Mouse (Mus musculus): ENCODE data around the gene Defa21.
"Not testable (repeated sequence)": the region's sequence is repeated elsewhere in the genome, so short reads cannot be mapped to it uniquely, and the experiment has no call there.

Gene Defa21

DNA sequence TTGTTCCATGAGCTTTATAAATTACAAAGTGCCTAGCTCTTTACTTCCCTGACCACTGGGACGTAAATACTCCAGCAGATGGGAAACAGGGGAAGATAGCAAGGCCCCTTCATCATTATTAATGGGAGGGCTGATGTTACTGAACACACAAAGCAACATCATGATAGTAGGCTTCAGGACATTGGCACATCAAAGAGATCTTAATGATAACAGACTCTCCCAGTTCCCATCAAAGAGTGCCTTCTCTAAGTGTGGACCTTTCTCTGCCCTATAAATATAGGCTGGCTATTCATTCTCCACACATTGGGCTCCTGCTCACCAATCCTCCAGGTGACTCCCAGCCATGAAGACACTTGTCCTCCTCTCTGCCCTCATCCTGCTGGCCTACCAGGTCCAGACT lies at the start of gene Defa21:
TSS of gene Defa21 (plus strand) at position 301 of the 400 bp plus-strand sequence.
- not testable (repeated sequence) for DNase-seq

DNA sequence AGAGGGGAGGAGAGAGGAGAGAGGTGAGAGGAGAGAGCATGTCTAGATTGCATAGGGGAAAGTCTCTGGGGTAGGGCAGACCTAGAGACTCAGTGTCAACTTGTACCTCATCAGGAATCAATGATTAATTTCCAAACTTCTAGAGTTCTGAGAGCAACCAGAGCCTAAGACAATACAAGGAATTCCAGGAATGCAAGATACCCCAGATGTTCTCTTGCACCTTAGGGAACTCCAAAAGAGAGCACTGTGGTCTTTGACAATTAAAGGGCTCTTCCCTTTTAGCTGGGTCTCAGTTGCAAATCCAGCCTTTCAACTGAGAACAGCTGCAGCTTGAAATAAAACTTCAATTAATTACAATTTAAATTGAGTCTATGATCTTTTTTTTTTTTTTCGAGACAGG lies 45.5 kb upstream of the Defa21 start:
- no peak for DNase-seq

DNA sequence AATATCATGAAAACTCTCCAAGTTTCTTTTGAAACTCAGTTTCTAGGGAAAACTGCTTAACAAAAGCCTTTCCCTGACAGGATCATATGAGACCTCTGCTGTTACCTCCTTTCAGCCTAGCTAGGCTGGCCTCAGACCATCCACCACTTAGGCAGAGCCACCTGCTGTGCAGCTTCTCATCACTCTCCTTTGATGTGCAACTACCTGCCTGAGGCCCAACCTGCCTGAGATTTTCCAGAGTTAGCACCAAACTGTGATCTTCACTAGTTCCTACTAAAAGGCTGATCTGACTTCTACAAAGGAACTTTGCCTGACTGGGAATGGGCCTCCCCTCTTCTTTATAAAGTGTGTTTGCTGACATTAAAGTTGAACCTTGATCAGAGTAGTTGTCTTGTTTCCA lies 31.3 kb upstream of the Defa21 start:
- not testable (repeated sequence) for DNase-seq

DNA sequence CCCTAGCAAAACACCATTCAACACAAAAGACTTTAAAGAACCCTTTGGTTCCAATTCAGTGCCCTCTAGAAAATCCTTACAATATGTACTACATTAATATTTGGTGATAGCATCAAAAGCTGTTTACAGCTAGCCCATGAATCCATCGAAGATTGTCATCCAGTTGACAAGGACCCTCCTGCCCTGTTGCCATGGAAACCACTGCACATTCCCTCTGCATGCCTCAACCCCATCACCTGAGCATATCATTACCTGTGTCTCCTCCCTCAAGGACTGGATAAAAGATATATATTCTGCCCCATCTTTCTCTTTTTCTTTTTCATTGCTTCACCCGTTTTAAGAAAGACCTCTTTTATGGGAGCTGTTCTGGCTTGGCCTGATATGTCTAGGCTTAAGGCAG lies 28.6 kb upstream of the Defa21 start:
- no peak for DNase-seq

DNA sequence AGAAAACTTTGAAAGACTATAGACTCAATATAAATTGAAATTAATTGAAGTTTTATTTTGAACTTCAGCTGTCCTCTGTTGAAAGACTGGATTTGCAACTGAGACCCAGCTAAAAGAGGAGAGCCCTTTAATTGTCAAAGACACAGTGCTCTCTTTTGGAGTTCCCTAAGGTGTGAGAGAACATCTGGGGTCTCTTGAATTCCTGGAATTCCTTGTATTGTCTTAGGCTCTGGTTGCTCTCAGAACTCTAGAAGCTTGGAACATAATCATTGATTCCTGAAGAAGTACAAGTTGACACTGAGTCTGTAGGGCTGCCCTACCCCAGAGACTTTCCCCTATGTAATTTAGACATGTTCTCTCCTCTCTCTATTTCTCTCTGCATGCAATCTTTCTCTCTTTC lies 28.1 kb upstream of the Defa21 start:
- DNase-seq = no peak

DNA sequence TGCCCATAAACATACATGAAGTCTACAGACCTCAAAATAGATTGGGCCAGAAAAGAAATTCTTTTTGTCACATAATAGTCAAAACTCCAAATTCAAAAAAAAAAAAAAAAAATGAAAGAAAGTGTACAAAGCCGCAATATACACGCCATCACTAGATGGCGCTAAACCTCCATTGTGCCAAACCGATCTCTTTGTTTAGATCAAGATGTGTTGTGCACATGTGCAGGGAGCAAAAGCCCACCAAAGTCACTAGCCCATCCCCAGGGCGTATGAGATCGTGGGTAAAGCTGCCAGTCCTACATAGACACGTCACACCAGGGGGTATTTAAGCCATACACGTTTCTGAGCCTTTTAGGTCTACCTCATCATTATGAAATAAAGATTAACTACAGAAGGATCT lies 24.2 kb upstream of the Defa21 start:
- DNase-seq = no peak

DNA sequence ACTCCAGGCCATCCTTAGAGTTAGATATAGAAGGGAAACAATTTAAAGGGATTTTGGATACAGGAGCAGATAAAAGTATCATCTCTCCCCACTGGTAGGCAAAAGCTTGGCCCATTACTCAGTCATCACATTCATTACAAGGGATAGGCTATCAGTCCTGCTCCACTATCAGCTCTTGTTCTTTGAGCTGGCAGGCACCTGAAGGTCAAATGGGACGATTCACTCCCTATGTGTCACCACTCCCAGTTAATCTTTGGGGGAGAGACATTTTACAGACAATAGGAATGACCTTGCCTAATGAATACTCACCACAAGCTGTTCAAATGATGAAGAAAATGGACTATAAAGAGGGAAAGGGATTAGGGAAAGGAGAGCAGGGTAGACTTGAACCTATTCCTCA lies 18.5 kb upstream of the Defa21 start:
- no peak for DNase-seq

DNA sequence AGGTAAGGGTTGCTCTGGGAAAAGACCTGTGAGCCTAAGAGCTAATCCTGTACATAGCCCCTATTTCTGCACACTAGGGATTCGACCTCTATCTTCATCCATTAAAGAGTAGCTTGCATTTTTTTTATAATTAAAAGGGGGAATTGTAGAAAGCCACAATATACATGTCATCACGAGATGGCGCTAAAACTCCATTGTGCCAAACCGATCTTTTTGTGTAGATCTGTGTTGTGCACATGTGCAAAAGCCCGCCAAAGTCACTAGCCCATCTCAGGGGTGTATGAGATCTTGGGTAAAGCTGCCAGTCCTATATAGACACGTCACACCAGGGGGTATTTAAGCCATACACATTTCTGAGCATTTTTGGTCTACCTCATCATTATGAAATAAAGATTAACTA lies 16.8 kb upstream of the Defa21 start:
- not testable (repeated sequence) for DNase-seq

DNA sequence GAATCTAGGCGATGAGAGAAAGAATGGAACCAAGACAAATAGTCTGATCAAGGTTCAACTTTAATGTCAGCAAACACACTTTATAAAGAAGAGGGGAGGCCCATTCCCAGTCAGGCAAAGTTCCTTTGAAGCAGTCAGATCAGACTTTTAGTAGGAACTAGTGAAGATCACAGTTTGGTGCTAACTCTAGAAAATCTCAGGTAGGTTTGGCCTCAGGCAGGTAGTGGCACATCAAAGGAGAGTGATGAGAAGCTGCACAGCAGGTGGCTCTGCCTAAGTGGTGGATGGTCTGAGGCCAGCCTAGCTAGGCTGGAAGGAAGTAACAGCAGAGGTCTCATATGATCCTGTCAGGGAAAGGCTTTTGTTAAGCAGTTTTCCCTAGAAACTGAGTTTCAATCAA lies 14.8 kb upstream of the Defa21 start:
- DNase-seq = not testable (repeated sequence)

DNA sequence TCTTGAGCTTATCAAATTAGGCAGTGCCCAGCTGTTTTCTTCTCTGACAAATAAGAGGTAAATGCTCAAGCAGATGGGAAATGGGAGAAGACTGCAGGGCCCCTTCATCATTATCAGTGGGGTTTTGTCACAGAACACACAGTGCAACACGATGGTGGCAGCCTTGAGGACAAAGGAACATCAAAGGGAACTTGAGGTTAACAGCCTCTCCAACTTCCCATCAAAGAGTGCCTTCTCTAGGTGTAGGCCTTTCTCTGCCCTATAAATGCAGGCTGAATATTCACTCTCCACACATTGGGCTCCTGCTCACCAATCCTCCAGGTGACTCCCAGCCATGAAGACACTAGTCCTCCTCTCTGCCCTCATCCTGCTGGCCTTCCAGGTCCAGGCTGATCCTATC lies 29.4 kb downstream of the Defa21 start, which contains the start of gene Defa23:
TSS of gene Defa23 (plus strand) at position 301 of the 400 bp plus-strand sequence.
- DNase-seq = not testable (repeated sequence)

DNA sequence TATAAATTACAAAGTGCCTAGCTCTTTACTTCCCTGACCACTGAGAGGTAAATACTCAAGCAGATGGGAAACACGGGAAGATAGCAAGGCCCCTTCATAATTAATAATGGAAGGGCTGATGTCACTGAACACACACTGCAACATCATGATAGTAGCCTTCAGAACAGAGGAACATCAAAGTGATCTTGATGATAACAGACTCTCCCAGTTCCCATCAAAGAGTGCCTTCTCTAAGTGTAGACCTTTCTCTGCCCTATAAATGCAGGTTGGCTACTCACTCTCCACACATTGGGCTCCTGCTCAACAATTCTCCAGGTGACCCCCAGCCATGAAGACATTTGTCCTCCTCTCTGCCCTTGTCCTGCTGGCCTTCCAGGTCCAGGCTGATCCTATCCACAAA lies 39.4 kb downstream of the Defa21 start, which contains the start of gene Defa35:
TSS of gene Defa35 (plus strand) at position 301 of the 400 bp plus-strand sequence.
- not testable (repeated sequence) for DNase-seq

Data from lung, adult 18-20 months (tissue).